Mouse (Mus musculus) spleen, adult 2 months (tissue): Measurements from ENCODE around the gene Gcnt4.

Source experiments
- CTCF ChIP-seq: fragments of 200-500 bp; IDR thresholded peaks from 2 replicates; pipeline ENCODE4 v1.5.1; 2011; ENCODE audit warnings: mild to moderate bottlenecking, inconsistent platforms; ENCODE audit not compliant: insufficient read depth, insufficient read length, insufficient replicate concordance; ENCODE audit errors: extremely low read depth
- POLR2A ChIP-seq: fragments of 200-500 bp; IDR thresholded peaks from 2 replicates; pipeline ENCODE4 v1.6.1; 2011; ENCODE audit warnings: low read depth, low read length, inconsistent platforms

DNA sequence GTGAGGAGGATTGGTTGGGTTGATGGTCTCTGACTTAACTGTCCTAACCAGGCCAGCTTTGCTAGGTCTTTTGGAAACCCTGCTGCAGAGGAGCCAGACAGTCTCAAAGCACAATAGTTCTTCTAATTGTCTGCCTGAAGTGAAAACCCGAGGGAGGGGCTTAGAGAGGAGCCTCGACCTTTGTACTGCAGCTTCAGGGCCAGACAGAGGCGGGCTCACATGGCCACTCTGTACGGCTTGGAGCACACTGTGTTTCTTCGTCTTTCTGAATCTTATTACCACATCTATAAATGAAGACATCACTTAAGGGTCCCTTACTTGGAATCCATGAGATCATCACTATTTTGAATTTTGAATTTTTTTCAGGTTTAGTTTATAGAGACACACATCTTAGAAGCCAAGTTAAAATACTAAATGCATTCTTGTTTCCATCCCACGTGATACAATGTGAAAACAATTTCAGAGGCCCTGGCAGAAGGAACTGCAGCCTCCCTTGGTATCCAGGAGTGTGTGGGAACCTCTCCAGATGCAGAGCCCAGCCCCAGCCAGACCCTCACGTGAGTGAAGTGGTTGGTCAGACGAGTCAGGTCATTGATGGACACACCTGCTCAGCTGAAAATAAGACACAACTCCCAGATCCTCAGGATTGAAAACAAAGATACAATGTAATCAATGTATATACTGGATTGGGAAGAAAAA is 69.0 kb downstream of the Gcnt4 start:
- TF ChIP-seq CTCF = no peak
- no peak for TF ChIP-seq POLR2A
